Mouse (Mus musculus) testis, adult 2 months (tissue): Measurements from ENCODE around the gene Zfp788.
"Not testable (repeated sequence)": the region's sequence is repeated elsewhere in the genome, so short reads cannot be mapped to it uniquely, and the experiment has no call there.

Experiments
- CTCF ChIP-seq: fragments of 200-500 bp; IDR thresholded peaks from 2 replicates; pipeline ENCODE4 v1.5.1; 2012; ENCODE audit warnings: low read depth, mild to moderate bottlenecking, inconsistent platforms, low read length, moderate library complexity; ENCODE audit not compliant: control insufficient read depth, insufficient read depth, insufficient replicate concordance
- POLR2A ChIP-seq: fragments of 200-500 bp; IDR thresholded peaks from 2 replicates; pipeline ENCODE4 v1.6.1; 2012; ENCODE audit warnings: low read depth, mild to moderate bottlenecking, inconsistent platforms, low read length, moderate library complexity; ENCODE audit not compliant: control insufficient read depth

DNA sequence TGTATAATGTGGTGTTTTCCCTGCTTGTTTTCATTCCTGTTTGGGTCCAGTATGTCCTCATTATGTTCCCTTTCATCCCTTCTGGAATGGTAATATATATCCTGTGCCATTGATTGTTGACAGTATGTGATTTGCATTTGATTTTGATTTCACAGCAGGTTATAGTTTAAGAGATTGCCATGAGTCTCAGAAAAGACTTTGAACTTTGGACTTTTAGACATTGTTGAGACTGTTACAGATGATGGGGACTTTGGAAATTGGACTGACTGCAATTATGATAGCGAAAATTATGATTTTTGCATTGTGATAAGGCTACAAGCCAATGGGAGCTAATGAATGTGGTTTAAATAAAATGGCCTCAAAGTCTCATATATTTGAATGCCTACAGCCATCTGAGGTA, 16.8 kb upstream of the Zfp788 start:
- not testable (repeated sequence) for TF ChIP-seq CTCF, POLR2A
